Mouse (Mus musculus) ES-E14 (cell line): ENCODE results near the gene Slc11a1.

Source experiments
- CHD2 ChIP-seq: IDR thresholded peaks from 2 replicates; pipeline ENCODE4 v1.6.1; 2014; ENCODE audit warnings: mild to moderate bottlenecking, low read depth, low read length, inconsistent platforms
- HCFC1 ChIP-seq: IDR thresholded peaks from 2 replicates; pipeline ENCODE4 v1.6.1; 2012; ENCODE audit warnings: low read length, inconsistent platforms, borderline replicate concordance; ENCODE audit not compliant: insufficient read depth
- ZC3H11A ChIP-seq: IDR thresholded peaks from 2 replicates; pipeline ENCODE4 v1.6.1; 2012; ENCODE audit warnings: low read depth, mild to moderate bottlenecking, inconsistent platforms, low read length, borderline replicate concordance

GRCm38 (mm10) chr1:74395290-74395689 lies 20.3 kb downstream of the Slc11a1 start:
- TF ChIP-seq CHD2 (no peak), ZC3H11A (no peak), HCFC1 (no peak)
